Mouse (Mus musculus) CH12.LX (cell line): Measurements from ENCODE around the gene Hspb11. TPM values are rescaled to one million over a fixed set of nuclear protein-coding genes. Genes with fewer than 3 reads are reported as not detected.

ENCODE experiments used
- DNase-seq: peaks from one replicate; pipeline ENCODE4 v3.0.0-alpha.2; 2013; ENCODE audit errors: extremely low read depth
- H3K27ac ChIP-seq: 2 replicates; pipeline ENCODE4 v1.5.1; 2012; ENCODE audit warnings: low read depth, mild to moderate bottlenecking, control low read depth, moderate library complexity; ENCODE audit not compliant: insufficient read depth
- H3K27me3 ChIP-seq: replicated peaks from 2 replicates; pipeline ENCODE3; 2012; ENCODE audit warnings: inconsistent platforms
- H3K36me3 ChIP-seq, 2 experiments: replicated peaks in 1 of 2; 2 replicates each; pipeline versions ENCODE3 to v1.6.1; 2012; ENCODE audit warnings: inconsistent platforms in 1 of 2, low read length in 1 of 2, mild to moderate bottlenecking in 1 of 2, mixed read lengths in 1 of 2, moderate library complexity in 1 of 2; ENCODE audit not compliant: control insufficient read depth in 1 of 2, insufficient read depth in 1 of 2
- H3K4me1 ChIP-seq, 2 experiments: 2 replicates each; pipeline ENCODE4 v1.6.1; 2012; ENCODE audit warnings: inconsistent platforms in 1 of 2, moderate library complexity in 1 of 2; ENCODE audit not compliant: insufficient read depth in 2 of 2, control insufficient read depth in 1 of 2
- H3K4me2 ChIP-seq: 2 replicates; pipeline ENCODE4 v1.6.1; 2012; ENCODE audit warnings: low read depth, mild to moderate bottlenecking, control low read depth; ENCODE audit not compliant: poor library complexity, insufficient read depth, severe bottlenecking
- H3K4me3 ChIP-seq, 3 experiments: fragments of 150-350 bp in 1 of 3; sonication (generic) in 1 of 3; replicated peaks in 1 of 3; 2 replicates each; pipeline versions ENCODE3 to v1.5.1; 2011 to 2012; ENCODE audit warnings: low read depth in 2 of 3, low read length in 2 of 3, mild to moderate bottlenecking in 2 of 3, moderate library complexity in 2 of 3, control low read depth in 1 of 3, improper control_type of control experiment in 1 of 3, inconsistent platforms in 1 of 3, mixed read lengths in 1 of 3; ENCODE audit not compliant: poor library complexity in 1 of 3
- H3K79me2 ChIP-seq: replicated peaks from 2 replicates; pipeline ENCODE4 v1.6.1; 2012; ENCODE audit warnings: mild to moderate bottlenecking, moderate library complexity; ENCODE audit not compliant: control insufficient read depth, poor library complexity, insufficient read depth, severe bottlenecking; ENCODE audit errors: extremely low read depth
- H3K9ac ChIP-seq: 2 replicates; pipeline ENCODE4 v1.6.1; 2012; ENCODE audit warnings: low read depth, mild to moderate bottlenecking, control low read depth, moderate library complexity; ENCODE audit not compliant: insufficient read depth
- H3K9me3 ChIP-seq: replicated peaks from 2 replicates; pipeline ENCODE3; 2012; ENCODE audit warnings: low read length, inconsistent platforms, mixed read lengths
- BHLHE40 ChIP-seq: IDR thresholded peaks from 2 replicates; pipeline ENCODE4 v1.6.1; 2011; ENCODE audit warnings: mild to moderate bottlenecking, low read depth, low read length, improper control_type of control experiment
- CHD1 ChIP-seq: IDR thresholded peaks from 2 replicates; pipeline ENCODE4 v1.6.1; 2012; ENCODE audit warnings: low read depth, low read length, improper control_type of control experiment, inconsistent platforms
- E2F4 ChIP-seq: IDR thresholded peaks from 2 replicates; pipeline ENCODE4 v1.6.1; 2011; ENCODE audit warnings: low read depth, low read length, improper control_type of control experiment; ENCODE audit not compliant: insufficient replicate concordance
- ELF1 ChIP-seq: IDR thresholded peaks from 2 replicates; pipeline ENCODE4 v1.6.1; 2014; ENCODE audit warnings: low read depth, mild to moderate bottlenecking, inconsistent platforms, low read length, improper control_type of control experiment
- EP300 ChIP-seq: IDR thresholded peaks from 2 replicates; pipeline ENCODE4 v1.6.1; 2011; ENCODE audit warnings: low read length, improper control_type of control experiment
- HCFC1 ChIP-seq: IDR thresholded peaks from 2 replicates; pipeline ENCODE4 v1.6.1; 2012; ENCODE audit warnings: low read depth, mild to moderate bottlenecking, inconsistent platforms, low read length, improper control_type of control experiment
- JUND ChIP-seq: conservative IDR thresholded peaks from 2 replicates; pipeline ENCODE4 v1.6.1; 2011; ENCODE audit warnings: low read depth, low read length, improper control_type of control experiment
- KAT2A ChIP-seq: IDR thresholded peaks from 2 replicates; pipeline ENCODE4 v1.6.1; 2012; ENCODE audit warnings: low read length, improper control_type of control experiment, inconsistent platforms; ENCODE audit not compliant: insufficient replicate concordance
- MAFK ChIP-seq: IDR thresholded peaks from 2 replicates; pipeline ENCODE4 v1.6.1; 2011; ENCODE audit warnings: low read length, improper control_type of control experiment; ENCODE audit not compliant: insufficient replicate concordance
- MAZ ChIP-seq: IDR thresholded peaks from 2 replicates; pipeline ENCODE4 v1.6.1; 2012; ENCODE audit warnings: low read depth, mild to moderate bottlenecking, inconsistent platforms, low read length, improper control_type of control experiment, moderate library complexity
- MEF2A ChIP-seq: IDR thresholded peaks from 2 replicates; pipeline ENCODE4 v1.6.1; 2014; ENCODE audit warnings: low read depth, mild to moderate bottlenecking, inconsistent platforms, low read length, improper control_type of control experiment, borderline replicate concordance
- NELFE ChIP-seq: IDR thresholded peaks from 2 replicates; pipeline ENCODE4 v1.6.1; 2011; ENCODE audit warnings: low read depth, low read length, improper control_type of control experiment
- PAX5 ChIP-seq: IDR thresholded peaks from 2 replicates; pipeline ENCODE4 v1.6.1; 2012; ENCODE audit warnings: low read length, inconsistent platforms, mixed read lengths
- POLR2A ChIP-seq: IDR thresholded peaks from 2 replicates; pipeline ENCODE4 v1.6.1; 2011; ENCODE audit warnings: low read depth, mild to moderate bottlenecking, improper control_type of control experiment, low read length
- POLR2AphosphoS2 ChIP-seq: IDR thresholded peaks from 2 replicates; pipeline ENCODE4 v1.6.1; 2011; ENCODE audit warnings: low read depth, low read length, improper control_type of control experiment
- RCOR1 ChIP-seq: conservative IDR thresholded peaks from 2 replicates; pipeline ENCODE4 v1.6.1; 2012; ENCODE audit warnings: low read depth, mild to moderate bottlenecking, inconsistent platforms, low read length, improper control_type of control experiment
- SIN3A ChIP-seq: IDR thresholded peaks from 2 replicates; pipeline ENCODE4 v1.6.1; 2012; ENCODE audit warnings: low read length, improper control_type of control experiment, inconsistent platforms
- TBP ChIP-seq: conservative IDR thresholded peaks from 2 replicates; pipeline ENCODE4 v1.6.1; 2011; ENCODE audit warnings: low read depth, low read length, improper control_type of control experiment
- TCF12 ChIP-seq: IDR thresholded peaks from 2 replicates; pipeline ENCODE4 v1.6.1; 2014; ENCODE audit warnings: low read depth, mild to moderate bottlenecking, inconsistent platforms, low read length, improper control_type of control experiment
- UBTF ChIP-seq: IDR thresholded peaks from 2 replicates; pipeline ENCODE4 v1.6.1; 2012; ENCODE audit warnings: low read depth, mild to moderate bottlenecking, inconsistent platforms, low read length, improper control_type of control experiment, moderate library complexity
- USF1 ChIP-seq: IDR thresholded peaks from 2 replicates; pipeline ENCODE4 v1.6.1; 2014; ENCODE audit warnings: low read depth, mild to moderate bottlenecking, inconsistent platforms, low read length, improper control_type of control experiment
- USF2 ChIP-seq: conservative IDR thresholded peaks from 2 replicates; pipeline ENCODE4 v1.6.1; 2011; ENCODE audit warnings: low read depth, low read length, improper control_type of control experiment
- ZC3H11A ChIP-seq: IDR thresholded peaks from 2 replicates; pipeline ENCODE4 v1.6.1; 2012; ENCODE audit warnings: low read depth, mild to moderate bottlenecking, inconsistent platforms, low read length, improper control_type of control experiment
- dilution Hi-C: fragments of 300-500 bp; cut with MboI; formaldehyde crosslinking; loops from 2 replicates; pipeline ENCODE4 v1.14.3; 2020; ENCODE audit warnings: low sequenced_read_pairs; ENCODE audit not compliant: extremely low pct_unique_long_range_greater_than_20kb, extremely low pct_ligation_motif_present
- in situ Hi-C: fragments of 300-500 bp; cut with MboI; formaldehyde crosslinking; loops from 3 replicates; pipeline ENCODE4 v1.14.3; 2019; ENCODE audit warnings: low sequenced_read_pairs, low pct_ligation_motif_present, low pct_unique_long_range_greater_than_20kb, mixed read lengths
- polyA plus RNA-seq: library from polyadenylated mRNA; unstranded; fragments of >175 nt; gene quantifications from 2 replicates; pipeline ENCODE4 v1.2.1, GENCODE M21; 2012; ENCODE audit warnings: low read depth; ENCODE audit not compliant: insufficient read length
- total RNA-seq, 2 experiments: library from RNA; depleted of rRNA; stranded (reverse); fragments of 300-350 nt in 1 of 2; fragments of >200 nt in 1 of 2; gene quantifications; 2 replicates each; pipeline ENCODE4 v1.2.3; 2012 to 2014

The Hspb11 gene
- total and polyA plus RNA-seq, 3 experiments: 19.7 to 46.3 (median 38.7) TPM

- H3K36me3 ChIP-seq: peaks cover 0 to 2% of the 10 kb centered on the region in 2 experiments
- no peaks in the 10 kb centered on the region for H3K27me3 ChIP-seq
- no peaks in the 10 kb centered on the region for H3K9me3 ChIP-seq
- no peak overlapping the region for H3K27ac ChIP-seq
- no peaks in the 10 kb centered on the region for H3K79me2 ChIP-seq
- no peak for DNase-seq
- no peak overlapping the region for H3K4me2 ChIP-seq
- no peak overlapping the region for H3K4me3 ChIP-seq
- no peak overlapping the region for H3K9ac ChIP-seq
- peaks cover 5 to 30% of the 10 kb centered on the region in 2 experiments for H3K4me1 ChIP-seq
- in situ Hi-C loops: no loop called here
- TF ChIP-seq TCF12 (no peak), ZC3H11A (no peak), JUND (no peak), USF2 (no peak), ELF1 (no peak), UBTF (no peak)
- dilution Hi-C loops: no loop called here
Observed at GRCm38 (mm10) chr4:107286386-107286785, 33.0 kb downstream of the Hspb11 start.

DNA sequence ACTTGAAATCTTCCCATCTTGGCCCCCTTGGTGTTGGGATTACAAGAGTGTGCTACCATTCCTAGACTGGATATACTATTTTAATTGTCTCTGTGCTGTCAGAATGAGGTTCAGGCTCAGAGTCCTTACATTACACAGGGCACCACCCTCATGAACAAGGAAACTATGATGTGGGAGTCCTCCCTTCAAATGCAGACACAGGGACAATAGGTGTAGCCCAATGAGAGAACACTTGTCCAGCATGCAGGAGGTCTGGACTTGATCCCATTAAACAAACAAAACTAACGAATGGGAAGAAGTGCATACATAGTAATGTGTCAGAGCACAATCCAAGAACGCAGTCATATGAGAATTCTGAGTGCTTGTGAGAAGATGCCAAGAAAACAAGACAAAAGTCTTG, 34.1 kb downstream of the Hspb11 start:
- no peak for TF ChIP-seq TBP
- TF ChIP-seq POLR2AphosphoS2: no peak
- no peak for TF ChIP-seq SIN3A
- TF ChIP-seq POLR2A: no peak
- no peak for TF ChIP-seq USF1
- no peak for TF ChIP-seq HCFC1
- no peak for TF ChIP-seq PAX5
- TF ChIP-seq E2F4: no peak
- TF ChIP-seq EP300: no peak
- no peak for TF ChIP-seq USF2
- no peak for TF ChIP-seq MAZ
- TF ChIP-seq MAFK: no peak
- TF ChIP-seq RCOR1: no peak
- TF ChIP-seq MEF2A: no peak
- TF ChIP-seq KAT2A: no peak
- TF ChIP-seq CHD1: no peak
- no peak for TF ChIP-seq NELFE
- TF ChIP-seq BHLHE40: no peak
- DNase-seq: no peak
- no peak overlapping the region for H3K27ac ChIP-seq
- H3K4me3 ChIP-seq: no peak overlapping the region
- no peak overlapping the region for H3K9ac ChIP-seq
- in situ Hi-C loops (no loop called here), dilution Hi-C loops (no loop called here)
- no peaks in the 10 kb centered on the region for H3K79me2 ChIP-seq
- no peaks in the 10 kb centered on the region for H3K9me3 ChIP-seq
- H3K36me3 ChIP-seq: peaks cover 0 to 2% of the 10 kb centered on the region in 2 experiments
- no peaks in the 10 kb centered on the region for H3K27me3 ChIP-seq
- H3K4me2 ChIP-seq: no peak overlapping the region
- peaks cover 5 to 38% of the 10 kb centered on the region in 2 experiments for H3K4me1 ChIP-seq
